Mouse (Mus musculus): ENCODE data around the gene Miga2. TPM values are rescaled to one million over a fixed set of nuclear protein-coding genes. Genes with fewer than 3 reads are reported as not detected.

Miga2 gene
- polyA plus RNA-seq, 1 experiment from 2014 or later: 13.8 TPM

DNA sequence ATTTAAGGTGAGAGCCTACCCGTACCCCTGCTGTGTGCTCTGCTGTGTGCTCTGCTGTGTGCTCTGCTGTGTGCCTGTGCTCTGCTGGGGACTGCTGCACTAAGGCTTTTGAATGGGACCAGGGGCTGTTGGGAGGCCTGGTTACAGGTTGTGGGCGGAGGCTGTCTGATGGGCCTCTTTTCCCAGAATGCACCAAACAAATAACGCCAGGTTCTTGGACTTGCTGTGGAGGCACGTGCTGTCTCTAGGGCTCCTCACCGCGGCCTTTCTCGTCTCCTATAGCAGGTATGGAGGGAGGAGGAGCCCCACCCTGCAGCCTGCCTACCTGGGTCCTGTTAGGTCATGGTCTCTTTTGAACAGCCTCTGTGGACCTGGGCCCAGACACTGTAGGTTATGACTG, 32.2 kb downstream of the Miga2 start:
- Histone ChIP-seq H3K4me2 (replicated peaks; ENCODE audit: low read depth, low read length) (no peak overlapping the region), H3K27me3 (replicated peaks; ENCODE audit: insufficient read depth, low read length) (no peaks in the 10 kb centered on the region), H3K9ac (replicated peaks; ENCODE audit: low read depth) (no peak overlapping the region), H3K27ac (ENCODE audit: low read length) (peak overlapping the region; percentile 54), H3K9me3 (ENCODE audit: low read length) (no peaks in the 10 kb centered on the region), H3K4me3 (ENCODE audit: low read depth, low read length) (no peak overlapping the region), H3K4me1 (ENCODE audit: insufficient read depth, low read depth, low read length) (peaks cover 16% of the 10 kb centered on the region), H3K36me3 (ENCODE audit: insufficient read depth, low read length) (0 out of 2 replicates have a peak, but pooled peaks cover 19% of the 10 kb centered on the region)
- DNase-seq (ENCODE audit: low spot score): no peak
- no peak for TF ChIP-seq CTCF (IDR thresholded peaks at IDR 0.05)
- TF ChIP-seq EP300 (IDR thresholded peaks at IDR 0.05): no peak
- ATAC-seq: no peak
- 71% methylated on average over 7 of the region's 7 CpGs for WGBS

DNA sequence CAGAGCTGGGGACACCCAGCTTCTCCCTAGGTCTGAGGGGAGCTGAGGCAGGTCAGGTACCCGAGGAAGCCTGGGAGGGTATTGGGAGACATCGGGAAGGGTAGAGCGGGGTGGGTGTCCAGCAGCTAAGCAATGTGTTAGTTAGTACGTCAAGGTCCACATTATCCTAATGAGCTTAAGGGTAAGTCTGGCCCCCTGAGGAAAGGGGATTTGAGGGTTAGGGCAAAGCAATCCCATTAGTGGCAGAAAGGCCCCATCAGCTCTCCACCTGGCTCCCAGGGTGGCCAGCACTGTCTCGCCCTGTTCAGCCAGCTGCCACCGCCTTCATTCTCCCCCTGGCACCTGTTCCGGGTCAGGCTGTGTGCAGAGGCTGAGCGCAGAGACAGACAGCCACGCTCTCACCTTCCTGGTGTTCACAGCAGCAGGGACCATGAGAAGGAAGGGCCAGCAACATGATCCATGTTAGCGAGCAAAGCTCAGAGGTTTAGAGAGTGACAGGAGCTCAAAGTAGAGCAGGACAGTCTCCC, 34.0 kb downstream of the Miga2 start:
- peaks cover 16% of the 10 kb centered on the region for H3K4me1 ChIP-seq (ENCODE audit: insufficient read depth, low read depth, low read length)
- DNase-seq (ENCODE audit: low spot score) (no peak), ATAC-seq (no peak)
- H3K27me3 ChIP-seq (replicated peaks; ENCODE audit: insufficient read depth, low read length): no peaks in the 10 kb centered on the region
- peak overlapping the region; percentile 45; the same call in 1 of the 2 replicates for H3K27ac ChIP-seq (ENCODE audit: low read length)
- H3K36me3 ChIP-seq (ENCODE audit: insufficient read depth, low read length): peaks cover 28% of the 10 kb centered on the region; the same call in 1 of the 2 replicates
- no peak overlapping the region for H3K9ac ChIP-seq (replicated peaks; ENCODE audit: low read depth)
- no peak overlapping the region for H3K4me2 ChIP-seq (replicated peaks; ENCODE audit: low read depth, low read length)
- H3K4me3 ChIP-seq (ENCODE audit: low read depth, low read length): no peak overlapping the region
- TF ChIP-seq EP300 (IDR thresholded peaks at IDR 0.05): no peak
- TF ChIP-seq CTCF (IDR thresholded peaks at IDR 0.05): no peak
- 82% methylated on average over 10 of the region's 10 CpGs for WGBS
- no peaks in the 10 kb centered on the region for H3K9me3 ChIP-seq (ENCODE audit: low read length)

DNA sequence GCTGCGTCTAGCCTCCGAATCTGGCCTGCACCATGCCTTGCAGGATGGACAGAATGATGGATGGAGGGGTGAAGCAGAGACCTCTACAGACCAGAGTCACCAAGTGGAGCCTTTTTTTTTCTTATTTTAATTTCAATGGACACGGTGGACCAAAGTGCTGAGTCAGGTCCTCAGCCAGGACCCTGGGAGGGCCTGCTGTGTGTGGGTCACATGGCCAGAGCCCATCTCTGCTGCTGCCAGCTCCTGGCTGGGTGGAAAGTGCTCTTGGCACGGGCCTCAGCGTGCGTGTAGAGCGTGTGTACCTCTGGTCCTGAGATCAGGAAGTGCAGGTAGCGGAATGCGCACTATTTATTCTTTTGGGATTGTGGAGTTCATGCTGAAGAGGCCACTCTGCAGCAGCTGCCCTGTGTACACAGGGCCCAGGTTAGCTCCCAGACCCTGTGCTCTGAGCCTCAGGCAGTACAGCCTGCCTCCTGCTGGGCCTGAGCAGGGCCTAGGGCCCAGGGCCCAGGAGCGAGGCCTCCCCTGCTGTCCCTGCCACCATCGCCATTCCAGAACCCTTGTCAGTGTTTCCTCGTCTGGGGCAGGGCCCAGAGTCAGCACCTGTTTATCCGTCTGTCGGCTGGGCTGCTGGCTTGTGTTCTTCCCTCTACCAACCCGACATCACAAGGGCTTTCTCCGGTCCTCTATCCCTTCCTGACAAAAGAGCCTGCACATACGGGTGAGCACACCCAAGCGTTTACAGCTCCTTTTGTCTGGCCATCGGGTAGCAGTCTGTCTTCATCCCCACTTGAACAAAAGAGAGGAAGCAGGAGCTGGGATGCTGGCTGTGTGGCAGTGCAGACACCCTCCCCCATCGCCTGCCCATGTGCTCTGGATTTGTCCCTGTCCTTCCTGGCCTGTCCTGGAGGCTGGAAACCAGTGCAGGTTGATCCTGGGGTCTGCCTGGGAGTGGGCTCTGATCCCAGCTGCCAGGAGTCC, 35.4 kb downstream of the Miga2 start:
- Histone ChIP-seq H3K4me2 (replicated peaks; ENCODE audit: low read depth, low read length) (no peak overlapping the region), H3K4me3 (ENCODE audit: low read depth, low read length) (no peak overlapping the region), H3K36me3 (ENCODE audit: insufficient read depth, low read length) (peaks cover 37% of the 10 kb centered on the region), H3K27ac (ENCODE audit: low read length) (peak overlapping the region; percentile 71), H3K9ac (replicated peaks; ENCODE audit: low read depth) (no peak overlapping the region), H3K4me1 (ENCODE audit: insufficient read depth, low read depth, low read length) (peaks cover 5% of the 10 kb centered on the region), H3K9me3 (ENCODE audit: low read length) (no peaks in the 10 kb centered on the region), H3K27me3 (replicated peaks; ENCODE audit: insufficient read depth, low read length) (no peaks in the 10 kb centered on the region)
- 38% methylated on average over 20 of the region's 20 CpGs for WGBS
- peak; percentile 56 for TF ChIP-seq CTCF (IDR thresholded peaks at IDR 0.05)
- TF ChIP-seq EP300 (IDR thresholded peaks at IDR 0.05): no peak; the same call in 1 of the 2 replicates
- peak; percentile 91 for DNase-seq (ENCODE audit: low spot score)
- peak; percentile 92 for ATAC-seq

DNA sequence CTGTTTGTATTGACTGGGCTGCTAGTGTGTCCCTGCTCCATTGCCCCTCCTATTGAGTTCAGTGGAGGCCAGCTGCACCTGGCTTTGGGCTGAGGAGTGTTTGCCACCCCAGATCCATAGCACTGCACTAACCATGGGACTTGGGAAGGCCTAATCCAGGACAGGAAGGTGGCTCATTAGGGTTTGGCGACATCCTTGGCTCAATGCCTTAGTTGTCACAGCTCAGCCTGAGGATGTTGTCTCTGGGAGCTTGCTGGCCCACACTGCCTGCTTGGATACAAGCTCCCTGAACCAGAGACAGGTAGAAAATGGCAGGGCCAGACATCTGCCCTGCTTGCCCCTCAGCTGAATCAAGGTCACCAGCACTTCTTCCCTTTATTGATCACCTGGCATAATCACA, 37.5 kb downstream of the Miga2 start:
- Histone ChIP-seq H3K27me3 (replicated peaks; ENCODE audit: insufficient read depth, low read length) (no peaks in the 10 kb centered on the region), H3K9me3 (ENCODE audit: low read length) (no peaks in the 10 kb centered on the region), H3K36me3 (ENCODE audit: insufficient read depth, low read length) (peaks cover 41% of the 10 kb centered on the region), H3K9ac (replicated peaks; ENCODE audit: low read depth) (no peak overlapping the region), H3K4me3 (ENCODE audit: low read depth, low read length) (no peak overlapping the region), H3K4me1 (ENCODE audit: insufficient read depth, low read depth, low read length) (no peaks in the 10 kb centered on the region), H3K27ac (ENCODE audit: low read length) (no peak overlapping the region), H3K4me2 (replicated peaks; ENCODE audit: low read depth, low read length) (no peak overlapping the region)
- TF ChIP-seq EP300 (IDR thresholded peaks at IDR 0.05) (no peak), CTCF (IDR thresholded peaks at IDR 0.05) (no peak)
- DNase-seq (ENCODE audit: low spot score): no peak
- no peak for ATAC-seq
- WGBS: 53% methylated on average over 1 of the region's 1 CpGs

DNA sequence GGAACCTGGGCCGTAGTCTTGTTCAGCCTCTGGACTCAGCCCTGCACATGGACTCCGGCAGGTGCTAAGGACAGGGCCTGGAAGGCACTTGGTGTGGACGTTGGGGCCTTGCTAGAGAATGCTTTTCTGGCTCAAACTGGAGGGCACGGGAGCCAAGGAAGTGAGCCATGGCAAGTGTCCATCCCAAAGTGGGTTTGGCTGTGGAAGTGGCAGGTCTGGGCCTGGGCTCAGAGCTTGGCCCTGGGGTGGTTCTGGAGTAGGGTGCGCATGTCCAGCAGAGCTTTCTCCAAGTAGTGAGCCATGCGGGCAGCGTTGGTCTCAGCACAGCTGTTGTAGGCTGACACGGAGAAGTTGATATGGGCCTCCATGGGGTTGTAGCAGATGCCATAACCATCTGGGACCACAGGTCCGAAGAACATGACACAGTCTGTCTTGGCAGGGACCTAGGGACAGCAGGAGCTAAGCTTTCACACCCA, 38.4 kb downstream of the Miga2 start:
- no peak for ATAC-seq
- no peak overlapping the region for H3K4me2 ChIP-seq (replicated peaks; ENCODE audit: low read depth, low read length)

DNA sequence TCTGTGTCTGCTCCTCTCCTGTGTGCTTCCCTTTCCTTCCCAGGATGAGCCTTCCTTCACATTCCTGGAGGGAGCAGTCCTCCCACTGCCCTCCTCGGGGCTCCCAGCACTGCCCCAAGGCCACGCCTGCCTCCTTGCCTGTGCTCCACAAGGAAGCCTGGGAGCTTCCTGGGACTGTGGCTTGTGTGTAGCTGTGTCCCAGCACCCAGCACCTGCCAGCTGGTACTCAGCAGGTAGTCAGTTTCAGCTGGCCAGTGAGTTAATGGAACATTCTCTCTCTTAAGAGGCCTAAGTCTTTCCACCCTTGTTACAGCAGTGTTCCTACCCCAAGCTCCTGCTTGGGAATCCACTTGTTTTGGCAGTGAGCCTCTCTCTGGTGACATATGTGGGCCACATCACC, 38.8 kb downstream of the Miga2 start:
- DNase-seq (ENCODE audit: low spot score) (no peak), ATAC-seq (no peak)
- Histone ChIP-seq H3K36me3 (ENCODE audit: insufficient read depth, low read length) (peaks cover 42% of the 10 kb centered on the region), H3K27me3 (replicated peaks; ENCODE audit: insufficient read depth, low read length) (no peaks in the 10 kb centered on the region), H3K4me1 (ENCODE audit: insufficient read depth, low read depth, low read length) (no peaks in the 10 kb centered on the region), H3K9me3 (ENCODE audit: low read length) (no peaks in the 10 kb centered on the region), H3K9ac (replicated peaks; ENCODE audit: low read depth) (no peak overlapping the region), H3K27ac (ENCODE audit: low read length) (no peak overlapping the region), H3K4me3 (ENCODE audit: low read depth, low read length) (no peak overlapping the region), H3K4me2 (replicated peaks; ENCODE audit: low read depth, low read length) (no peak overlapping the region)
- TF ChIP-seq EP300 (IDR thresholded peaks at IDR 0.05): no peak
- TF ChIP-seq CTCF (IDR thresholded peaks at IDR 0.05): no peak
- 48% methylated on average over 2 of the region's 2 CpGs for WGBS

More for the DNA sequence above, 38.4 kb downstream of the Miga2 start:
- DNase-seq (ENCODE audit: low spot score): no peak
- Histone ChIP-seq H3K9me3 (ENCODE audit: low read length) (no peaks in the 10 kb centered on the region), H3K36me3 (ENCODE audit: insufficient read depth, low read length) (peaks cover 42% of the 10 kb centered on the region), H3K27me3 (replicated peaks; ENCODE audit: insufficient read depth, low read length) (no peaks in the 10 kb centered on the region), H3K27ac (ENCODE audit: low read length) (no peak overlapping the region), H3K4me1 (ENCODE audit: insufficient read depth, low read depth, low read length) (no peaks in the 10 kb centered on the region), H3K9ac (replicated peaks; ENCODE audit: low read depth) (no peak overlapping the region), H3K4me3 (ENCODE audit: low read depth, low read length) (no peak overlapping the region)
- no peak for TF ChIP-seq CTCF (IDR thresholded peaks at IDR 0.05)
- TF ChIP-seq EP300 (IDR thresholded peaks at IDR 0.05): no peak
- WGBS: 88% methylated on average over 9 of the region's 9 CpGs
